Mouse (Mus musculus) myocyte (in vitro differentiated cells): Measurements from ENCODE around the gene Serp1. TPM values are rescaled to one million over a fixed set of nuclear protein-coding genes. Genes with fewer than 3 reads are reported as not detected.

Source experiments
- H3K27me3 ChIP-seq: one replicate; pipeline ENCODE4 v1.6.1; 2011; ENCODE audit not compliant: control insufficient read depth, insufficient read depth, insufficient read length
- H3K36me3 ChIP-seq: one replicate; pipeline ENCODE4 v1.6.1; 2011; ENCODE audit not compliant: control insufficient read depth, insufficient read depth
- H3K4me2 ChIP-seq: one replicate; pipeline ENCODE4 v1.6.1; 2011; ENCODE audit warnings: low read depth, control low read depth
- H3K4me3 ChIP-seq: one replicate; pipeline ENCODE4 v1.5.1; 2011; ENCODE audit warnings: mild to moderate bottlenecking, control low read depth, moderate library complexity
- H3K79me2 ChIP-seq: one replicate; pipeline ENCODE4 v1.6.1; 2011; ENCODE audit not compliant: control insufficient read depth, insufficient read depth
- H3ac ChIP-seq: one replicate; pipeline ENCODE4 v1.6.1; 2011; ENCODE audit not compliant: control insufficient read depth, insufficient read length
- CEBPB ChIP-seq: IDR thresholded peaks from 2 replicates; pipeline ENCODE4 v1.6.1; 2011; ENCODE audit warnings: mild to moderate bottlenecking, moderate library complexity; ENCODE audit not compliant: poor library complexity, insufficient read depth, severe bottlenecking
- E2F4 ChIP-seq: IDR thresholded peaks from one replicate; pipeline ENCODE4 v1.6.1; 2011; ENCODE audit warnings: mild to moderate bottlenecking, control low read depth, moderate library complexity; ENCODE audit not compliant: insufficient read depth
- MAX ChIP-seq: IDR thresholded peaks from one replicate; pipeline ENCODE4 v1.6.1; 2011; ENCODE audit warnings: low read depth, mild to moderate bottlenecking, control low read depth
- MYOD1 ChIP-seq, 3 experiments: IDR thresholded peaks; one replicate each; pipeline ENCODE4 v1.6.1; 2011; ENCODE audit warnings: control low read depth in 2 of 3, low read depth in 2 of 3, mild to moderate bottlenecking in 2 of 3, moderate library complexity in 1 of 3; ENCODE audit not compliant: insufficient read length in 2 of 3, control insufficient read depth in 1 of 3
- MYOG ChIP-seq, 3 experiments: IDR thresholded peaks; one replicate each; pipeline ENCODE4 v1.6.1; 2011; ENCODE audit warnings: control low read depth in 2 of 3, low read depth in 2 of 3, mild to moderate bottlenecking in 2 of 3; ENCODE audit not compliant: insufficient read length in 2 of 3, control insufficient read depth in 1 of 3, insufficient read depth in 1 of 3
- POLR2A ChIP-seq: IDR thresholded peaks from one replicate; pipeline ENCODE4 v1.6.1; 2011; ENCODE audit warnings: low read depth, mild to moderate bottlenecking, control low read depth, moderate library complexity; ENCODE audit not compliant: insufficient read length
- POLR2AphosphoS2 ChIP-seq: IDR thresholded peaks from one replicate; pipeline ENCODE4 v1.6.1; 2011; ENCODE audit warnings: low read depth, control low read depth; ENCODE audit not compliant: insufficient read length
- REST ChIP-seq: IDR thresholded peaks from one replicate; pipeline ENCODE4 v1.6.1; 2011; ENCODE audit warnings: mild to moderate bottlenecking, control low read depth, moderate library complexity; ENCODE audit not compliant: insufficient read depth, insufficient read length
- SRF ChIP-seq: IDR thresholded peaks from one replicate; pipeline ENCODE4 v1.6.1; 2011; ENCODE audit warnings: low read depth; ENCODE audit not compliant: control insufficient read depth, insufficient read length
- TCF12 ChIP-seq: IDR thresholded peaks from one replicate; pipeline ENCODE4 v1.6.1; 2011; ENCODE audit warnings: mild to moderate bottlenecking, control low read depth; ENCODE audit not compliant: poor library complexity, insufficient read depth, severe bottlenecking
- TCF3 ChIP-seq: IDR thresholded peaks from one replicate; pipeline ENCODE4 v1.6.1; 2011; ENCODE audit warnings: low read depth, control low read depth; ENCODE audit not compliant: insufficient read length
- USF1 ChIP-seq: IDR thresholded peaks from one replicate; pipeline ENCODE4 v1.6.1; 2011; ENCODE audit warnings: low read depth, mild to moderate bottlenecking, control low read depth, moderate library complexity
- polyA plus RNA-seq: library from polyadenylated mRNA; unstranded; fragments of >200 nt; fragmentation: generic; extraction: Trizol; gene quantifications from one replicate; pipeline ENCODE4 v1.2.1, GENCODE M21; 2012; ENCODE audit warnings: missing spikeins

The Serp1 gene
- polyA plus RNA-seq, 1 experiment, result 28.3 TPM

GRCm38 (mm10) chr3:58512740-58513139, 13.0 kb downstream of the Serp1 start:
- no peak for TF ChIP-seq REST
- TF ChIP-seq TCF12, result no peak
- TF ChIP-seq MYOD1 (IDR thresholded peaks at IDR 0.05; ENCODE audit: control insufficient read depth in 1 of 3, insufficient read length in 2 of 3, low read depth in 2 of 3), result no peak
- TF ChIP-seq E2F4, result no peak
- no peak for TF ChIP-seq TCF3
- no peak for TF ChIP-seq POLR2A
- TF ChIP-seq MYOG (IDR thresholded peaks at IDR 0.05; ENCODE audit: control insufficient read depth in 1 of 3, insufficient read depth in 1 of 3, insufficient read length in 2 of 3, low read depth in 2 of 3), result no peak
- no peak for TF ChIP-seq SRF
- TF ChIP-seq MAX, result no peak
- no peak for TF ChIP-seq POLR2AphosphoS2
- no peak for TF ChIP-seq USF1
- TF ChIP-seq CEBPB, result no peak
- Histone ChIP-seq H3K4me2 (no peak overlapping the region), H3K4me3 (no peak overlapping the region), H3K36me3 (no peaks in the 10 kb centered on the region), H3ac (no peak overlapping the region), H3K27me3 (no peaks in the 10 kb centered on the region), H3K79me2 (no peaks in the 10 kb centered on the region)

- Histone ChIP-seq H3K4me2 (no peak overlapping the region), H3K27me3 (no peaks in the 10 kb centered on the region), H3ac (no peak overlapping the region), H3K4me3 (no peak overlapping the region), H3K36me3 (no peaks in the 10 kb centered on the region), H3K79me2 (no peaks in the 10 kb centered on the region)
- TF ChIP-seq POLR2A (no peak), MYOG (IDR thresholded peaks at IDR 0.05; ENCODE audit: control insufficient read depth in 1 of 3, insufficient read depth in 1 of 3, insufficient read length in 2 of 3, low read depth in 2 of 3) (no peak), TCF3 (no peak)
These were observed 14.1 kb downstream of the Serp1 start for GRCm38 (mm10) chr3:58511581-58511980.

DNA sequence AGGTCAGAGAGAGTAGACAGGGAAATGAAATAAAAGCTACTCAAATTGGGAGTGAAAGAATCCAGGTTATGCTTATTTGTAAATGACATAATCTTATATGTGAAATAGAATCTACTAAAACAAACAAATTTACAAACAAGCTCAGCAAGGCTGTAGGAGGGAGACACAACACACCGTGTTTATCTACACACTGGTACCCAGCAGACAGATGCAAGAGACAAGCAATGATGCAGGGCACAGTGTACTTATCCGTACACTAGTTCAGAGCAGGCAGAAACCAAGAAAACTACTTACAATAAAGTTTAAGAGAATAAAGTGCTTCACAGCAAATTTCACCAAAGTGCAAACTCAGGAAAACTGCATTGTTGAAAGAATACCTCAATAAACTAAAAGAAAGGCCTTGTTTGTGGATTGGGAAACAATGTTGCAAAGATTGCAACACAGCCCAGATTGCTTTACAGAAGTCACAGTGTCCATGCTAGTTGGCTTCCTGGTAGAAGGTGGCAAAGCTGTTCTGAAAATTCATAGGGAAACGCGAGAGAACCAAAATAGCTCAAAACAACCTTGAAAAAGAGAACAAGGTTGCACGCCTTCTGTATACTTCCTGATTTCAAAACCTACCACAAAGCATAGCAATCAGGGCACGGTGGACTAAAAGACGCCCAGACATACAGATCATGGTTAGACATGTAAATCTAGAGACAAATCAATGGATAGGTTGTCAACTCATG, 17.5 kb downstream of the Serp1 start:
- no peaks in the 10 kb centered on the region for H3K27me3 ChIP-seq
- H3K36me3 ChIP-seq, result no peaks in the 10 kb centered on the region
- H3K4me3 ChIP-seq, result no peak overlapping the region
- H3ac ChIP-seq, result no peak overlapping the region
- no peak overlapping the region for H3K4me2 ChIP-seq
- TF ChIP-seq TCF12 (no peak), CEBPB (no peak), MYOD1 (IDR thresholded peaks at IDR 0.05; ENCODE audit: control insufficient read depth in 1 of 3, insufficient read length in 2 of 3, low read depth in 2 of 3) (no peak), SRF (no peak), POLR2AphosphoS2 (no peak), TCF3 (no peak), E2F4 (no peak), REST (no peak), MAX (no peak), MYOG (IDR thresholded peaks at IDR 0.05; ENCODE audit: control insufficient read depth in 1 of 3, insufficient read depth in 1 of 3, insufficient read length in 2 of 3, low read depth in 2 of 3) (no peak), USF1 (no peak), POLR2A (no peak)
- no peaks in the 10 kb centered on the region for H3K79me2 ChIP-seq

DNA sequence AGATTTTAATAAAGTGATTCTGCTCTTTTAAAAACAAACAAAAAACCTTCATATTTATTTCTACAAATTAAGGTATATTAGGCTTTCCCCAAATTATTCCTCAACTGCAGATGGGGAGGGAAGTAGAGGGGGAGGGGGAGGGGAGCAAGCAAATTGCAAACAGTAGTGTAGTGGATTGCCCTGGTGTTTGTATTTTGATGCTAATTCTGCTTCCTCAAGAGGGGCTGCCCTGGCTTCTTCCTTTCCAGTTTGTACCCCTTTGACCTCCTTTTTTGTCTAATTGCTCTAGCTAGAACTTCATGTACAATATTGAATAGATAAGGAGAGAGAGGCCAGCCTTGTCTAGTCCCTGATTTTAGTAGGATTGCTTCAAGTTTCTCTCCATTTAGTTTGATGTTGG, 21.0 kb downstream of the Serp1 start:
- Histone ChIP-seq H3K4me2 (no peak overlapping the region), H3ac (no peak overlapping the region), H3K4me3 (no peak overlapping the region), H3K27me3 (no peaks in the 10 kb centered on the region), H3K79me2 (no peaks in the 10 kb centered on the region), H3K36me3 (no peaks in the 10 kb centered on the region)
- TF ChIP-seq CEBPB (no peak), POLR2AphosphoS2 (no peak), E2F4 (no peak), TCF12 (no peak), MYOD1 (IDR thresholded peaks at IDR 0.05; ENCODE audit: control insufficient read depth in 1 of 3, insufficient read length in 2 of 3, low read depth in 2 of 3) (no peak), USF1 (no peak), MAX (no peak), MYOG (IDR thresholded peaks at IDR 0.05; ENCODE audit: control insufficient read depth in 1 of 3, insufficient read depth in 1 of 3, insufficient read length in 2 of 3, low read depth in 2 of 3) (no peak), REST (no peak), TCF3 (no peak), POLR2A (no peak), SRF (no peak)
